Mouse (Mus musculus): ENCODE results near the gene Ly6f. TPM values are rescaled to one million over a fixed set of nuclear protein-coding genes. Genes with fewer than 3 reads are reported as not detected.
"Not testable (repeated sequence)": the region's sequence is repeated elsewhere in the genome, so short reads cannot be mapped to it uniquely, and the experiment has no call there.

Ly6f gene
- polyA plus RNA-seq, 1 experiment from 2014 or later, result not detected

DNA sequence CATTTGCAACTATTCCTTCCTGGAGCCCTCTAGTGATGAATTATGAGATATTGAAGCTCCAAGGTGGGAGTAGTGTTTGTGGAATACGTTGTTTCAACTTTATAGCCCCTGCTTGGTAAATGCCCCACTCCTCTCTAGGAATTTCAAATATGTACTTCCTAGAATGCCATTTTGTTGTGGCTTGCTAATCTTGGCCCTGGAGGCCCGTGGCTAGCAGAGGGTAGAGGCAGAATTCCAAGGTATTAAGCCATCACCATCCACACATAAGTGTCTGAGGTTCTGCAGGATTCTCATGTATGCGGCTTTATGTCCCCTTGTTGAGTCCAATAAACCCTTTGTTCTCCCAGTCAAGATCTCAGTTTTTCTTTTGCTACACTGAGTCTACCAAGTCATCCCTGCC lies 3.7 kb downstream of the Ly6f start:
- Histone ChIP-seq H3K36me3 (no peaks in the 10 kb centered on the region), H3K4me3 (no peak overlapping the region), H3K27ac (no peak overlapping the region), H3K27me3 (ENCODE audit: insufficient read depth, poor library complexity, severe bottlenecking) (no peaks in the 10 kb centered on the region), H3K4me1 (no peaks in the 10 kb centered on the region), H3K9me3 (no peaks in the 10 kb centered on the region)
- 71% methylated on average over 3 of the region's 3 CpGs for WGBS
- DNase-seq (ENCODE audit: low spot score), result peak; percentile 24

DNA sequence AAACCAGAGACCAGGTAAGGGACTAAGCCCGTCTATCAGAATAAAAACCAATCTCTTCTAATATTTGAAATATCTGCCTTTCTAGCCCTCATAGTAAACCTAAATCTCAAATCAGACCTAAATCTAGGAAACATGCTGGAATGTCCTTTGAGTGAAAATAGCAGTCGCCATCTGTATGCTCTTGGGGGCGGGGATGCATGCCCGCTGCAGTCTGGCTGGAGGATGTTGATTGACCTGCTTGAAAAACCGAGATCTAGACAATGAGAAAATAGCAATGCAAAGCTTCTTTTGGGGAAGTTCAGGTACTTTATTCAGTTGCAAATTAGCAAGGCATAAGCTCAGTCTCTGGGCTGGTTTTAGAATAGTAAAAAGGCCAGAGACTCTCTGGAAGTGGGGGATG lies 13.8 kb downstream of the Ly6f start:
- 80% methylated on average over 5 of the region's 5 CpGs for WGBS
- not testable (repeated sequence) for DNase-seq (ENCODE audit: low spot score); H3K27me3 ChIP-seq (ENCODE audit: insufficient read depth, poor library complexity, severe bottlenecking); H3K4me1 ChIP-seq; H3K27ac ChIP-seq; H3K9me3 ChIP-seq; H3K4me3 ChIP-seq; H3K36me3 ChIP-seq

DNA sequence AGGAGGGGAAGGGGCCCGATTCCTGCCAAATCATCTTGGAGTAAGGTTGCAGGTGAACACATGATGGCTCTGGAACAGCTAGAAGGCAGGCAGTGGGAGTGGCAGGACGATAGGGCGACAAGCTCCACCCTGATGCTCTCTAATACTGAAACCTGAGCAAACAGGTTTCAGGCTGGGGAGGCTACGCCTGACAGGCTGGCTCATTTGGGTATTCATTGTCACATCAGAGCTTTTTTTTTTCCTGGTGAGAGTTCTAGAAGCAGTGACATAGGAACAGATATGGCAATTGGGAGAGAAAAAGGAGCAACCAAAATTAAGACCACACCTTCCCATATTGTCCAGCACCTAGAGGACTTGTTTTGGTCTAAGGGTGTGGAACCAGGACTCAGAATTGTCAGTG lies 18.3 kb downstream of the Ly6f start:
- H3K4me1 ChIP-seq; H3K27me3 ChIP-seq (ENCODE audit: insufficient read depth, poor library complexity, severe bottlenecking); H3K4me3 ChIP-seq; H3K9me3 ChIP-seq; H3K36me3 ChIP-seq; H3K27ac ChIP-seq: not testable (repeated sequence)
- 71% methylated on average over 4 of the region's 4 CpGs for WGBS
- peak; percentile 25 for DNase-seq (ENCODE audit: low spot score)

DNA sequence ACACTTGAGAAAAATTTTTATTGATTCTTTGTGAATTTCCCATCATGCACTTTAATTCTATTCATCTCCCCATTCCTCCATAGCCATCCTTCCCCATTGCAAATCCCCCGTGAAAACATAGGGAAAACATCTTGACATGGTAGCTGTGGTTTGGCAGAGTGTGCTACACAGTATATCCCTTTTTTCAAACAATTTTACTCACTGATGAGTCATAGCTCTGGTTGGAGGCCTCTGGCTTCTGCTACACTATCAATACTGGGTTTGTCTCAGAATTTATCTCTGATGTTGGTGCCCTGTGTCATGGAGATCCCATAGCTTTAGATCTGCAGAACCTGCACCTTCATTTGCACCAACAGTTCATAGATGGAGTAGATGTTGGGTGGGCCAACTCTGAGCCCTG lies 24.2 kb downstream of the Ly6f start:
- Histone ChIP-seq H3K4me1 (no peaks in the 10 kb centered on the region), H3K36me3 (no peaks in the 10 kb centered on the region), H3K27me3 (ENCODE audit: insufficient read depth, poor library complexity, severe bottlenecking) (no peaks in the 10 kb centered on the region), H3K9me3 (no peaks in the 10 kb centered on the region), H3K4me3 (no peak overlapping the region), H3K27ac (no peak overlapping the region)
- DNase-seq (ENCODE audit: low spot score), result no peak
- 71% methylated on average over 1 of the region's 1 CpGs for WGBS

DNA sequence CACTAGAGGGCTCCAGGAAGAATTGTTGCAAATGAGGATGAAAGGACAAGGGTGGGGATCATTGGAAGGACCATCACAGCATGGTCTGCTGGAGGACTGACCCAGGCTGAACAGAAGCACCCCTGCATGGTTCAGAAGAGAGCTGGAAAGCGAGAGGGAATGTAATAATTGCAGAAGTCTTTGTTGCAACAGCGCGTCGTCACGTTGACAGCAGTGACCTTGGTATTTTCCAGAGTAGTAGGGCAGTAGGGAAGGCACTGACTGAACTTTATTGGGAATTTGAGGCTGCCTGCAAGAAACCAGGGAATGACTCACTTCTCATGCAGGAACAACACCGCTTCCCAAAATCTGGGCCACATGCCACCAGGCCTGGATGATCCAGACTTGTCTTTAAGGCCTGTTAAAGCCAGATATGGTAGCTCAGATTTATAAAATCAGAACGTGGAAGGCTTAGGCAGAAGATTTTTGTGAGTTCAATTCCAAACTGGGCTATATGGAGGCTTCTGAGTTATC lies 25.7 kb downstream of the Ly6f start:
- H3K9me3 ChIP-seq, result no peaks in the 10 kb centered on the region
- DNase-seq (ENCODE audit: low spot score), result no peak
- H3K27me3 ChIP-seq (ENCODE audit: insufficient read depth, poor library complexity, severe bottlenecking), result no peaks in the 10 kb centered on the region
- H3K4me1 ChIP-seq, result no peaks in the 10 kb centered on the region
- H3K4me3 ChIP-seq, result no peak overlapping the region
- no peak overlapping the region for H3K27ac ChIP-seq
- H3K36me3 ChIP-seq, result no peaks in the 10 kb centered on the region
- 80% methylated on average over 7 of the region's 7 CpGs for WGBS

DNA sequence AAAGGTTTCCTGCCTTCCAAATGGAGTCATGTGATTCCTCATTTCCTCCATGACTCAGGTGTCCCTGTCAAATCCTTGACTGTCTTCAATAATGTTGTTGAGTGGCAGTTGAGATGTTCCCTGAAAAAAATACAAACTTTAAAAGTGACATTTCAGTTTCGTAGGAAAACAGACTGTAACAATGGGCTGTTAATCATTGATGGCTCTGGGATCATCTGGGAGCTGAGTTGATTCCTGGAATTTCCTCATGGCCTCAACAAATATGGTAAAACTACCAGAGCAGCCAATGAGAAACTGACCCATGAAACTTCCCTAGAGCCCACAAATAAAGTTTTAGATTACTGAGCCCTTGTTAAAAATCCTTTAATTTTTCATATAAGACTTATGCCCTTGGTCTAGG lies 37.9 kb downstream of the Ly6f start:
- Histone ChIP-seq H3K27ac (no peak overlapping the region), H3K4me1 (no peaks in the 10 kb centered on the region), H3K27me3 (ENCODE audit: insufficient read depth, poor library complexity, severe bottlenecking) (no peaks in the 10 kb centered on the region), H3K36me3 (no peaks in the 10 kb centered on the region), H3K4me3 (no peak overlapping the region), H3K9me3 (peaks cover 10% of the 10 kb centered on the region; the same call in 1 of the 2 replicates)
- no peak for DNase-seq (ENCODE audit: low spot score)
- WGBS, result 67% methylated on average over 1 of the region's 1 CpGs

DNA sequence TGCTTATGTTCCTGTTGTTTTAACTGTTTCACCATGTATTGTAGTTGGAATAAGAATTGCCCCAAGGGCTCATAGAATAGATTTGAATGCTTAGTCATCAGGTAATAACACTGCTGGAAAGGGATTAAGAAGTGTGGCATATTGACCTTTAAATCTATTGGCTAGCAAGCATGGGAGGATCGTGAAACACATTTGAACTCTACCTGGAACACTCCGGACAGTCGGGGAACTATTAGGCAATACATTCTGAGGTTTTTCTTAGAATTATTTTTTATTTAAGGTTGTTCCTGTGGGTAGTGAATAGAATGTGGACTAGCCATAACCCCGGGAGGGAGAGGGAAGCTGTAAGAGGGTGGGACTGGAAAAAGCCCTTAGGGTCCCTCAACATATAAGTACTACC lies 41.0 kb downstream of the Ly6f start:
- peaks cover 10% of the 10 kb centered on the region; the same call in 1 of the 2 replicates for H3K9me3 ChIP-seq
- H3K27ac ChIP-seq, result no peak overlapping the region
- H3K36me3 ChIP-seq, result no peaks in the 10 kb centered on the region
- no peaks in the 10 kb centered on the region for H3K4me1 ChIP-seq
- DNase-seq (ENCODE audit: low spot score), result no peak
- no peak overlapping the region for H3K4me3 ChIP-seq
- WGBS, result 86% methylated on average over 4 of the region's 4 CpGs
- no peaks in the 10 kb centered on the region for H3K27me3 ChIP-seq (ENCODE audit: insufficient read depth, poor library complexity, severe bottlenecking)

DNA sequence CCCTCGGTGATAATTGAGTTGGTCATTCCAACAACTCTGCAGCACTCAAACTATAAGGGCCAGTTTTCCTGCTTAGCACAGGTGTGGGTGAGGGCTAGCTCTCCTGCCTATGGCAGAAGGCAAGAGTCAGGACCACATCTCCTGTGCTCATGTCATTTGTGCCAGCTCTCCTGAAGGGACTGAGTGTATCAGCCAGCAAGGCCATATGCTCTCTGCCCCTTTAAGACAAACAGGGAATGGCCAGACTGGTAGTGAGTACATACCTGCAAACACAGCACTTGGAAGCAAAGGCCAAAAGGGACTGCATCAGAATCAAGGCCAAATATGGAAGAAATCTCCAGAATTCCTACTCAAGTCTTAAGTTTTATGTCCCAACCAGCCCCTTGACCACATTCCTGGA lies 41.7 kb downstream of the Ly6f start:
- H3K27ac ChIP-seq, result no peak overlapping the region
- H3K4me1 ChIP-seq, result no peaks in the 10 kb centered on the region
- H3K4me3 ChIP-seq, result no peak overlapping the region
- DNase-seq (ENCODE audit: low spot score), result no peak
- 94% methylated on average over 1 of the region's 1 CpGs for WGBS
- H3K27me3 ChIP-seq (ENCODE audit: insufficient read depth, poor library complexity, severe bottlenecking), result no peaks in the 10 kb centered on the region
- H3K9me3 ChIP-seq, result peaks cover 10% of the 10 kb centered on the region; the same call in 1 of the 2 replicates
- no peaks in the 10 kb centered on the region for H3K36me3 ChIP-seq

DNA sequence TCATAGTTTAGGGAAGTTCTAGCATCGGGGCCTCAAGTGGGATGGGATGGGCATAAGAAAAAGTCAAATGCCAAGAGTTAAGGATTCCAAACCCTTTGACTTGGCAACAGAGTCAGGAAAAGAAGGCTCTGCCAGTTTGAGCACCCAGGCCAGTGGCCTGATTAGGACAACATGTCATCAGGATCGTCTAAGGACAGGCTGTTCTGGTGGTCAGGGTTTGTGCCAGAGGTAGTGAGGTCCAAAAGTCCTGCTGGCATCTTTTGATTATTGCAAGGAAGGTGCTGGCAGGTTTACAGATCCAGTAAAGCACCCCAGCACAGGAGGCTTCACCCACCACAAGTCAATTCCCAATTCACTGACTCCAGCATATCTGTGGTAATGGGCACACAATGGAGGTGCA lies 46.2 kb downstream of the Ly6f start:
- peaks cover 2% of the 10 kb centered on the region; the same call in 1 of the 2 replicates for H3K9me3 ChIP-seq
- H3K4me3 ChIP-seq, result no peak overlapping the region
- no peaks in the 10 kb centered on the region for H3K27me3 ChIP-seq (ENCODE audit: insufficient read depth, poor library complexity, severe bottlenecking)
- H3K4me1 ChIP-seq, result no peaks in the 10 kb centered on the region
- no peak overlapping the region for H3K27ac ChIP-seq
- WGBS, result 75% methylated on average over 2 of the region's 2 CpGs
- DNase-seq (ENCODE audit: low spot score), result no peak
- H3K36me3 ChIP-seq, result no peaks in the 10 kb centered on the region

DNA sequence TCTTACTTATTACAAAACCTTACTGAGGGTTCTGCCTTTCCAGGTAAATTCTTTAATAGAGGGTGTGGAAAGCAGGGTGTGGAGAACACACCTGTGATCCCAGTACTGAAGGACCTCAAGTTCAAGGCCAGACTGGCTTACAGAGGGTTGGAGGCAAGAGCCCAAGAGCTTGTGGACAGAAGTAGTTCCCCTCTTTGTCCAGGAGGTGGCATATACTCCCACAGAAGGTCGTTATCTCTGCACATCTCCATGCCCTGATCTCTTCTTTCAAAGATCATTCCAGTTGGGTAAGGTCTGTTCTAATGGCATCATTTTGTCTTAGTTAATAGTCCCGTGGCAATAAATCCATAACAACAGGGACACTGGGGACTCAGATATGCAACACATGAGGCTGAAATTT lies 49.0 kb downstream of the Ly6f start:
- WGBS, result 59% methylated on average over 2 of the region's 2 CpGs
- no peaks in the 10 kb centered on the region for H3K27me3 ChIP-seq (ENCODE audit: insufficient read depth, poor library complexity, severe bottlenecking)

DNA sequence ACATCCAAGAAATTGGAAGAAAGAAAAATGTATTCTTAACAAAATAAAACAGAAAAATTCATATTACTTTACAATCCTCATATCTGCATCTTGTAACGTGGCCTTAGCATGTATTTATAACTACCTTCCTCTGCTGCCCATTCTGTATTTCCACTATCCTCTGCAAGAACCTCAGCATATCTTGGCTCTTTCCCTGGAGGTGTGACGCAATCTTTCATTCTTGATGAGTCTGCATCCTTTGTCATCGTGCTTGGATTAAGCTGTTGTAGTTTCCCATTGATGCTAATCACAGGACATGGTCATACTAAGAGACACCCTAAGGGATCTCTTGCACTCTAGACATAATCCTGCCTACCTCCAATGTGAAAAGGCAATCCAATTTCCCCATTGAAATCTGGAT lies 50.4 kb downstream of the Ly6f start:
- Histone ChIP-seq H3K9me3 (peaks cover 13% of the 10 kb centered on the region), H3K4me1 (no peaks in the 10 kb centered on the region), H3K27me3 (ENCODE audit: insufficient read depth, poor library complexity, severe bottlenecking) (no peaks in the 10 kb centered on the region), H3K36me3 (no peaks in the 10 kb centered on the region), H3K27ac (no peak overlapping the region), H3K4me3 (no peak overlapping the region)
- WGBS, result 73% methylated on average over 3 of the region's 3 CpGs
- DNase-seq (ENCODE audit: low spot score), result no peak

More for the DNA sequence above, 49.0 kb downstream of the Ly6f start:
- H3K4me1 ChIP-seq, result no peaks in the 10 kb centered on the region
- H3K9me3 ChIP-seq, result peaks cover 6% of the 10 kb centered on the region
- DNase-seq (ENCODE audit: low spot score), result no peak
- H3K4me3 ChIP-seq, result no peak overlapping the region
- no peaks in the 10 kb centered on the region for H3K36me3 ChIP-seq
- no peak overlapping the region for H3K27ac ChIP-seq

DNA sequence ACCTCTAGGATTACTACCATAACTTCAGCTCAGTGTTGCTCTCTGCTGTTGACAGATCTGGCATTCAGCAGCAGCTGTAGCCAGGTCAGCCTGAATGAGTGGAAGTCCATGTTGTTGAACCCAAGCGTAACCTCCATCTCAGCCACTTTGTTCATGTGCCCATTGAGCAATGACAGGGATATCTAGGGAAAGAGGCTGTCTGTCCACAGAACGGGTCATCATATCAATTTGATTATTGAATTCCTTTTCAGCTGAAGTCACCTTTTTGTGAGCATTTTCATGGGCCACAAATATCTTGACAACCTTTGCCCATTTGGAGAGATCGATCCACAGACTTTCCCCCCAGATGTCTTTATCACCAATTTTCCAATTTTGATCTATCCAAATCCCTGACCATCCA lies 51.9 kb downstream of the Ly6f start:
- H3K4me3 ChIP-seq, result no peak overlapping the region
- no peaks in the 10 kb centered on the region for H3K27me3 ChIP-seq (ENCODE audit: insufficient read depth, poor library complexity, severe bottlenecking)
- no peaks in the 10 kb centered on the region for H3K36me3 ChIP-seq
- H3K9me3 ChIP-seq, result peaks cover 18% of the 10 kb centered on the region
- H3K27ac ChIP-seq, result no peak overlapping the region
- no peaks in the 10 kb centered on the region for H3K4me1 ChIP-seq
- no peak for DNase-seq (ENCODE audit: low spot score)
- WGBS, result 83% methylated on average over 3 of the region's 3 CpGs

All from heart, embryonic 10.5 days (tissue).